ENCODE assay signal across 9 mouse cellular contexts in the genomic region with DNA sequence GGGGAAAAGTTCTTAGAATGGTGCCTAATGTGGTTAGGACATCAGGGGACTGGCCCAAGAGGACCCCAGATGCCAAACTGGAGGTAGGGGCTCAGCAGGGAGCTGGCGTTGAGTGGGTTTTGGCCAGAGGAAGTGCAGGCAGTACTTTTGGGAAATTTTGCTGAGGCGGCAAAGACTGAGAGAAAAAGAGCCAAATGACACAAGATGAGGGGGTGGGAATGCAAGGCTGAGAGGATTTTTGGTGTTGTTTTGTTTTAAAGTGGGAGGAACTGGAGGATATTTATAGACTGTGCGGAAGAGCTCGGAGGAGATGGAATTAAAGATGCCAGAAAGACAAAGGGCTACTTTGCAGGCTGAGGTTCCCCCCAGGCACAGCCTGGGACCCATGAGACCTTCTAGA. TPM values are rescaled to one million over a fixed set of nuclear protein-coding genes. Genes with fewer than 3 reads are reported as not detected.
DNase-seq lines count a peak whose midpoint lies in the region; ATAC-seq lines count a peak whose summit lies in the region.
"Had no signal": no experiment of that assay in that cellular context is flagged by ENCODE, and none has a peak within 500 bp of the region (broad histone marks: within the 10 kb centered on the region; RNA-seq: fewer than 3 reads in every experiment).

No protein-coding gene starts in this region.

- H3K4me2 ChIP-seq in hindbrain, embryonic 12.5 days (replicated peaks), result no peak overlapping the region
- no peak overlapping the region for H3K4me2 ChIP-seq in hindbrain, embryonic 11.5 days (replicated peaks; ENCODE audit: low read depth, low read length)

- no peaks in the 10 kb centered on the region for H3K27me3 ChIP-seq in hindbrain, embryonic 12.5 days
- no peaks in the 10 kb centered on the region for H3K27me3 ChIP-seq in hindbrain, embryonic 11.5 days (ENCODE audit: control insufficient read depth, insufficient read depth, low read length)
- H3K27me3 ChIP-seq: neural tube, embryonic 12.5 days had no signal

- no peak overlapping the region for H3K9ac ChIP-seq in hindbrain, embryonic 12.5 days
- no peak overlapping the region for H3K9ac ChIP-seq in hindbrain, embryonic 11.5 days (ENCODE audit: low read depth, low read length)
- H3K9ac ChIP-seq: neural tube, embryonic 12.5 days had no signal

- peaks cover 24% of the 10 kb centered on the region for H3K36me3 ChIP-seq in hindbrain, embryonic 12.5 days
- no peaks in the 10 kb centered on the region for H3K36me3 ChIP-seq in hindbrain, embryonic 11.5 days (ENCODE audit: control insufficient read depth, insufficient read depth, low read length)

- H3K9me3 ChIP-seq in hindbrain, embryonic 12.5 days (replicated peaks), result no peaks in the 10 kb centered on the region
- H3K9me3 ChIP-seq in hindbrain, embryonic 11.5 days (ENCODE audit: control insufficient read depth, low read length), result no peaks in the 10 kb centered on the region
- H3K9me3 ChIP-seq: neural tube, embryonic 12.5 days had no signal

- ATAC-seq in hindbrain, embryonic 12.5 days (ENCODE audit: low FRiP score), result no peak
- no peak for ATAC-seq in hindbrain, embryonic 11.5 days (ENCODE audit: low FRiP score)

- peak overlapping the region; percentile 40; the same call in 1 of the 2 replicates for H3K27ac ChIP-seq in hindbrain, embryonic 12.5 days
- H3K27ac ChIP-seq in hindbrain, embryonic 11.5 days (ENCODE audit: low read depth, low read length), result no peak overlapping the region
- H3K27ac ChIP-seq: neural tube, embryonic 12.5 days had no signal

- DNase-seq in hindbrain, embryonic 11.5 days (ENCODE audit: low spot score), result no peak
- peak; percentile 6 for DNase-seq in CD4-positive helper T cell, adult 2 months (ENCODE audit: low read depth, low spot score)
- DNase-seq in adipocyte (ENCODE audit: low spot score), result peak; percentile 57
- peak; percentile 42 to 51 for DNase-seq in kidney, postnatal 36 days
- no peak for DNase-seq in gastrocnemius, postnatal 4 days (ENCODE audit: low spot score in 2 of 2)
- no peak for DNase-seq in gastrocnemius, postnatal 36 days

- intact Hi-C loops in gastrocnemius, postnatal 36 days (cut with DNase I), result loop anchor here (2.0 kb wide), 1 partner anchor 16 kb away; a partner anchor contains a TSS

- no peak overlapping the region for H3K4me3 ChIP-seq in hindbrain, embryonic 12.5 days
- no peak overlapping the region for H3K4me3 ChIP-seq in hindbrain, embryonic 11.5 days (ENCODE audit: low read depth, low read length)
- H3K4me3 ChIP-seq: neural tube, embryonic 12.5 days had no signal

- 85% methylated on average over 4 of the region's 4 CpGs for WGBS in hindbrain, embryonic 12.5 days
- 88% methylated on average over 4 of the region's 4 CpGs for WGBS in hindbrain, embryonic 11.5 days

- H3K4me1 ChIP-seq in hindbrain, embryonic 12.5 days, result peaks cover 13% of the 10 kb centered on the region
- H3K4me1 ChIP-seq in hindbrain, embryonic 11.5 days (replicated peaks; ENCODE audit: control insufficient read depth, insufficient read depth, low read length), result no peaks in the 10 kb centered on the region; the same call in 1 of the 2 replicates

RNA-seq across cellular contexts. Expression of a gene that starts 1.4 kb away (rescaled TPM):
- 33.5 and 33.8 TPM in 2 replicates for polyA plus RNA-seq in hindbrain, embryonic 12.5 days (2016; fragmentation: Nextera tagmentation; extraction: Ambion mirVana)
- 44.1 and 46.9 TPM in 2 replicates for polyA plus RNA-seq in hindbrain, embryonic 11.5 days (2014; fragmentation: Nextera tagmentation; extraction: Ambion mirVana)
- 1 to 10 TPM; 7.9 to 8.4 TPM for total RNA-seq in gastrocnemius, postnatal 4 days (2021)
- 1 to 10 TPM; 2.7 to 3.6 TPM for total RNA-seq in gastrocnemius, postnatal 36 days (2021)

RNA-seq across cellular contexts. Expression of a gene that starts 1.5 kb away (rescaled TPM):
- 0.41 and 0.51 TPM in 2 replicates for polyA plus RNA-seq in hindbrain, embryonic 12.5 days (2016; fragmentation: Nextera tagmentation; extraction: Ambion mirVana)
- polyA plus RNA-seq in hindbrain, embryonic 11.5 days (2014; fragmentation: Nextera tagmentation; extraction: Ambion mirVana), result 0.26 and 1.2 TPM in 2 replicates
- 1 to 10 TPM; 2.1 TPM for total RNA-seq in gastrocnemius, postnatal 4 days (2021)
- total RNA-seq in gastrocnemius, postnatal 36 days (2021), result 1 to 10 TPM in 1 of 2 experiments, under 1 TPM in 1; 0.59 to 1.6 TPM
- polyA plus RNA-seq: erythroblast, embryonic 14.5 days had no signal

RNA-seq across cellular contexts. Expression of a gene that starts 16.8 kb away (rescaled TPM):
- 33.2 and 36.5 TPM in 2 replicates for polyA plus RNA-seq in hindbrain, embryonic 12.5 days (2016; fragmentation: Nextera tagmentation; extraction: Ambion mirVana)
- 23.7 and 29.2 TPM in 2 replicates for polyA plus RNA-seq in hindbrain, embryonic 11.5 days (2014; fragmentation: Nextera tagmentation; extraction: Ambion mirVana)
- total RNA-seq in gastrocnemius, postnatal 4 days (2021), result 10 to 100 TPM; 79.5 to 81.3 TPM
- total RNA-seq in gastrocnemius, postnatal 36 days (2021), result 10 to 100 TPM; 28.2 to 31.1 TPM

Comparison
In these comparisons a context has a peak if more than half of its experiments do, and no peak if none do; other contexts are left out.
1. DNase-seq: peak in CD4-positive helper T cell, adult 2 months (single experiment), adipocyte (single experiment) and kidney, postnatal 36 days (2 of 2); none in hindbrain, embryonic 11.5 days (single experiment), gastrocnemius, postnatal 4 days (0 of 2) and gastrocnemius, postnatal 36 days (0 of 2).